ENCODE assay signal across 13 mouse cellular contexts in the genomic region with DNA sequence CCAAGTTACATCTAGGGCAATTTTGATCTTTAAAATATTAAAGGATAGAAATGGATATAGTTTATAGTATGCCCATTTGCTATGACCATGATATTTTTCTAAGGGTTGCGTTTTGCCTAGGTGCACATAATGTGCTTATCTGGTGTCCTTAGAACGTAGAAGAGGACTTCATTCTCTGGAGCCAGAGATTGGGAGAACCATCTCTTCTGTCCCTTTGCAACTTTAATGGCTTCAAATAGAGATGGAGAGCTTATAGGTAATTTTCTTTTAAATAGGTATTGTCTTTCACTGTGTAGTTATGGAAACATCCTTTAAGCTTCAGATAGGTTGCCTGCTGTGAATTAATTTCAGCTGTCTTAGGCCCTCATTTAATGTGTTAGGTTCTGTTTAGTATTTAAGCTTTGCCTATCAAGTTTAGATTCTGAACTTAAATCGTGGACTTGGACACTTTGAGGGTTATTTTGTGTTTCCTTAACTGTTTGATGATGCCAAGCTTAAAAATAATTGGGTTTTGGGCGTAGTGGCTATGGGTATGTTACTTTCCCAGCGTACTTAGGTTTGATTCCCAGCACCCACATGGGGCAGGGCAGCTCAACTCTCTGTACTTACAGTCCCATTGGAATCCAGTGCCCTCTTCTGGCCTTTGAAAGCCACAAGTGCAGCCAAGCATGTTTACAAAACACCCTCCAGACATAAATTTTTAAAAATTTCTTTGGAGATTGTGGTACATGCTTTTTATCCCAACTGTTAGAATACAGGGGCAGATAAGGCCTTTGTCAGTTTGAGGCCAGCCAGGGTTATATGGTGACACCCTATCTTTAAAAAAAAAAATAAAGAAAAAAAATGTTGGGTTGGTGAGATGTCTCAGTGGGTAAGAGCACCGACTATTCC. TPM values are rescaled to one million over a fixed set of nuclear protein-coding genes. Genes with fewer than 3 reads are reported as not detected.
DNase-seq lines count a peak whose midpoint lies in the region; ATAC-seq and TF ChIP-seq lines count a peak whose summit lies in the region.
"Had no signal": no experiment of that assay in that cellular context is flagged by ENCODE, and none has a peak within 500 bp of the region (broad histone marks: within the 10 kb centered on the region; RNA-seq: fewer than 3 reads in every experiment).

No protein-coding gene starts in this region.

- H3K9ac ChIP-seq in hindbrain, postnatal 0 days (replicated peaks; ENCODE audit: low read length): no peak overlapping the region
- no peak overlapping the region for H3K9ac ChIP-seq in hindbrain, embryonic 14.5 days
- no peak overlapping the region for H3K9ac ChIP-seq in CH12.LX (ENCODE audit: insufficient read depth, low read depth)
- H3K9ac ChIP-seq in liver, embryonic 13.5 days: no peak overlapping the region
- H3K9ac ChIP-seq: hindbrain, embryonic 15.5 days had no signal

- TF ChIP-seq POLR2A in CH12.LX (IDR thresholded peaks at IDR 0.05; ENCODE audit: low read depth, low read length): no peak

- no peaks in the 10 kb centered on the region for H3K9me3 ChIP-seq in hindbrain, postnatal 0 days (ENCODE audit: low read length)
- no peaks in the 10 kb centered on the region for H3K9me3 ChIP-seq in hindbrain, embryonic 14.5 days (ENCODE audit: control insufficient read depth, low read length)
- no peaks in the 10 kb centered on the region for H3K9me3 ChIP-seq in CH12.LX (replicated peaks; ENCODE audit: low read length)
- H3K9me3 ChIP-seq in liver, embryonic 13.5 days (replicated peaks): no peaks in the 10 kb centered on the region
- H3K9me3 ChIP-seq: hindbrain, embryonic 15.5 days had no signal

- peaks cover 2% of the 10 kb centered on the region; the same call in 1 of the 2 replicates for H3K79me2 ChIP-seq in CH12.LX (replicated peaks; ENCODE audit: control insufficient read depth, extremely low read depth, insufficient read depth, poor library complexity, severe bottlenecking)

- TF ChIP-seq RAD21 in CH12.LX (IDR thresholded peaks at IDR 0.05; ENCODE audit: low read depth, low read length): no peak; the same call in 1 of the 2 replicates

- H3K4me3 ChIP-seq in hindbrain, postnatal 0 days (ENCODE audit: low read length): no peak overlapping the region
- H3K4me3 ChIP-seq in hindbrain, embryonic 14.5 days (replicated peaks; ENCODE audit: low read length): no peak overlapping the region
- no peak overlapping the region for H3K4me3 ChIP-seq in CH12.LX (replicated peaks in 1 of 3; ENCODE audit: low read depth in 2 of 3, low read length in 2 of 3, poor library complexity in 1 of 3)
- H3K4me3 ChIP-seq in liver, embryonic 13.5 days (replicated peaks): no peak overlapping the region
- H3K4me3 ChIP-seq: erythroblast, embryonic 14.5 days; hindbrain, embryonic 15.5 days had no signal

- no peak for DNase-seq in hindbrain, postnatal 0 days (ENCODE audit: low spot score)
- DNase-seq in hindbrain, embryonic 14.5 days (ENCODE audit: low spot score): no peak
- peak; percentile 57 for DNase-seq in 416B (ENCODE audit: low read depth)
- peak; percentile 29 for DNase-seq in CH12.LX (ENCODE audit: extremely low read depth)
- DNase-seq in liver, embryonic 13.5 days: no peak
- no peak for DNase-seq in right cerebral cortex, postnatal 14 days
- DNase-seq in cerebellum, postnatal 36 days: no peak
- DNase-seq: cerebellum, postnatal 25 days; lung, postnatal 14 days; right cerebral cortex, postnatal 25 days had no signal

- no peaks in the 10 kb centered on the region for H3K4me1 ChIP-seq in hindbrain, postnatal 0 days (ENCODE audit: insufficient read depth, low read length)
- no peaks in the 10 kb centered on the region for H3K4me1 ChIP-seq in hindbrain, embryonic 14.5 days (replicated peaks; ENCODE audit: control insufficient read depth, insufficient read depth, low read length)
- H3K4me1 ChIP-seq in CH12.LX (ENCODE audit: control insufficient read depth in 1 of 2, insufficient read depth in 2 of 2): no peaks in the 10 kb centered on the region
- H3K4me1 ChIP-seq in liver, embryonic 13.5 days (replicated peaks): peaks cover 11% of the 10 kb centered on the region; the same call in 1 of the 2 replicates
- H3K4me1 ChIP-seq: hindbrain, embryonic 15.5 days had no signal

- dilution Hi-C loops in CH12.LX (cut with MboI; ENCODE audit: extremely low pct_ligation_motif_present, extremely low pct_unique_long_range_greater_than_20kb, low sequenced_read_pairs): no loop called here

- no peaks in the 10 kb centered on the region for H3K36me3 ChIP-seq in hindbrain, postnatal 0 days (ENCODE audit: insufficient read depth, low read length)
- H3K36me3 ChIP-seq in hindbrain, embryonic 14.5 days (replicated peaks; ENCODE audit: control insufficient read depth, insufficient read depth): peaks cover 6% of the 10 kb centered on the region; the same call in 1 of the 2 replicates
- peaks cover 10 to 22% of the 10 kb centered on the region in 2 experiments for H3K36me3 ChIP-seq in CH12.LX (replicated peaks in 1 of 2; ENCODE audit: control insufficient read depth in 1 of 2, insufficient read depth in 1 of 2, low read length in 1 of 2)
- H3K36me3 ChIP-seq in liver, embryonic 13.5 days: peaks cover 27% of the 10 kb centered on the region

- no peaks in the 10 kb centered on the region for H3K27me3 ChIP-seq in hindbrain, postnatal 0 days (ENCODE audit: insufficient read depth, low read length)
- H3K27me3 ChIP-seq in hindbrain, embryonic 14.5 days (ENCODE audit: control insufficient read depth, insufficient read depth, low read length): no peaks in the 10 kb centered on the region
- no peaks in the 10 kb centered on the region for H3K27me3 ChIP-seq in CH12.LX (replicated peaks)
- H3K27me3 ChIP-seq in liver, embryonic 13.5 days: no peaks in the 10 kb centered on the region
- H3K27me3 ChIP-seq: hindbrain, embryonic 15.5 days had no signal

- 0 out of 2 replicates have a peak, but pooled peaks have one; percentile 12 for TF ChIP-seq CTCF in hindbrain, postnatal 0 days (IDR thresholded peaks at IDR 0.05; ENCODE audit: low read depth)
- TF ChIP-seq CTCF in CH12.LX (conservative IDR thresholded peaks at IDR 0.05 in 1 of 2, IDR thresholded peaks at IDR 0.05 in 1 of 2; ENCODE audit: low read depth in 2 of 2, low read length in 2 of 2): peak in 1 of 2 experiments; percentile 33; a peak in 2 of 4 replicates

- no peak overlapping the region for H3K27ac ChIP-seq in hindbrain, postnatal 0 days
- H3K27ac ChIP-seq in hindbrain, embryonic 14.5 days: no peak overlapping the region
- no peak overlapping the region for H3K27ac ChIP-seq in CH12.LX (ENCODE audit: insufficient read depth, low read depth)
- H3K27ac ChIP-seq in liver, embryonic 13.5 days: 0 out of 2 replicates have a peak overlapping the region, but pooled peaks have one; percentile 29
- H3K27ac ChIP-seq: hindbrain, embryonic 15.5 days had no signal

- in situ Hi-C loops in CH12.LX (cut with MboI; ENCODE audit: low pct_ligation_motif_present, low pct_unique_long_range_greater_than_20kb, low sequenced_read_pairs): no loop called here

- no peak for ATAC-seq in hindbrain, postnatal 0 days
- ATAC-seq in hindbrain, embryonic 14.5 days (ENCODE audit: low FRiP score): no peak
- no peak for ATAC-seq in liver, embryonic 13.5 days (ENCODE audit: low read depth)

- 82% methylated on average over 6 of the region's 6 CpGs for WGBS in hindbrain, postnatal 0 days
- 85% methylated on average over 6 of the region's 6 CpGs for WGBS in hindbrain, embryonic 14.5 days
- WGBS in liver, embryonic 13.5 days (ENCODE audit: insufficient replicate concordance): 69% methylated on average over 6 of the region's 6 CpGs

- H3K4me2 ChIP-seq in hindbrain, postnatal 0 days (ENCODE audit: low read depth, low read length): no peak overlapping the region
- H3K4me2 ChIP-seq in hindbrain, embryonic 14.5 days (replicated peaks): no peak overlapping the region
- no peak overlapping the region for H3K4me2 ChIP-seq in CH12.LX (ENCODE audit: insufficient read depth, low read depth, poor library complexity, severe bottlenecking)
- H3K4me2 ChIP-seq in liver, embryonic 13.5 days: no peak overlapping the region
- H3K4me2 ChIP-seq: heart, embryonic 11.5 days; hindbrain, embryonic 15.5 days had no signal

- no peak for TF ChIP-seq EP300 in CH12.LX (IDR thresholded peaks at IDR 0.05; ENCODE audit: low read length)

TF ChIP-seq in CH12.LX, 34 proteins besides CTCF, POLR2A, EP300 and RAD21 (continues in another document):
- no peak for TF ChIP-seq UBTF (IDR thresholded peaks at IDR 0.05; ENCODE audit: low read depth, low read length)
- TF ChIP-seq ZC3H11A (IDR thresholded peaks at IDR 0.05; ENCODE audit: low read depth, low read length): no peak
- peak; percentile 21 for TF ChIP-seq POLR2AphosphoS2 (IDR thresholded peaks at IDR 0.05; ENCODE audit: low read depth, low read length)
- no peak for TF ChIP-seq MAFK (IDR thresholded peaks at IDR 0.05; ENCODE audit: insufficient replicate concordance, low read length)
- no peak for TF ChIP-seq TCF12 (IDR thresholded peaks at IDR 0.05; ENCODE audit: low read depth, low read length)
- no peak for TF ChIP-seq NRF1 (IDR thresholded peaks at IDR 0.05; ENCODE audit: low read depth, low read length)
- TF ChIP-seq USF1 (IDR thresholded peaks at IDR 0.05; ENCODE audit: low read depth, low read length): no peak
- TF ChIP-seq MEF2A (IDR thresholded peaks at IDR 0.05; ENCODE audit: borderline replicate concordance, low read depth, low read length): no peak
- peak; percentile 43; the same call in 1 of the 2 replicates for TF ChIP-seq E2F4 (IDR thresholded peaks at IDR 0.05; ENCODE audit: insufficient replicate concordance, low read depth, low read length)
- no peak for TF ChIP-seq HCFC1 (IDR thresholded peaks at IDR 0.05; ENCODE audit: low read depth, low read length)
- no peak for TF ChIP-seq BHLHE40 (IDR thresholded peaks at IDR 0.05; ENCODE audit: low read depth, low read length)
- TF ChIP-seq SMC3 (IDR thresholded peaks at IDR 0.05; ENCODE audit: low read depth, low read length): no peak

RNA-seq across cellular contexts. Expression of gene Hnrnpa3, which starts 11.6 kb away (rescaled TPM):
- total RNA-seq in hindbrain, postnatal 0 days (2014; rRNA removed): 64.9 and 67.8 TPM in 2 replicates
- polyA plus RNA-seq in hindbrain, postnatal 0 days (2015; fragmentation: Nextera tagmentation; extraction: Ambion mirVana): 131 and 137 TPM in 2 replicates
- 135 and 140 TPM in 2 replicates for polyA plus RNA-seq in hindbrain, embryonic 14.5 days (2014; fragmentation: Nextera tagmentation; extraction: Ambion mirVana)
- total RNA-seq in CH12.LX (2012; rRNA removed) (83.1 and 105 TPM in 2 replicates), CH12.LX (2014; rRNA removed) (229 and 278 TPM in 2 replicates)
- polyA plus RNA-seq in CH12.LX (2012; ENCODE audit: insufficient read length, low read depth): 373 and 540 TPM in 2 replicates
- 161 and 182 TPM in 2 replicates for polyA plus RNA-seq in liver, embryonic 13.5 days (2015; fragmentation: Nextera tagmentation; extraction: Ambion mirVana)

RNA-seq across cellular contexts. Expression of gene Nfe2l2, which starts 33.8 kb away (rescaled TPM):
- total RNA-seq in hindbrain, postnatal 0 days (2014; rRNA removed): 7.4 and 11.6 TPM in 2 replicates
- polyA plus RNA-seq in hindbrain, postnatal 0 days (2015; fragmentation: Nextera tagmentation; extraction: Ambion mirVana): 16.3 and 17.0 TPM in 2 replicates
- polyA plus RNA-seq in hindbrain, embryonic 14.5 days (2014; fragmentation: Nextera tagmentation; extraction: Ambion mirVana): 11.2 and 14.5 TPM in 2 replicates
- total RNA-seq in CH12.LX (2012; rRNA removed) (11.6 and 13.9 TPM in 2 replicates), CH12.LX (2014; rRNA removed) (21.7 and 23.3 TPM in 2 replicates)
- polyA plus RNA-seq in CH12.LX (2012; ENCODE audit: insufficient read length, low read depth): 32.6 and 35.5 TPM in 2 replicates
- polyA plus RNA-seq in liver, embryonic 13.5 days (2015; fragmentation: Nextera tagmentation; extraction: Ambion mirVana): 44.6 and 54.3 TPM in 2 replicates

Comparison
In these comparisons a context has a peak if more than half of its experiments do, and no peak if none do; other contexts are left out.
1. DNase-seq: peak in 416B (single experiment) and CH12.LX (single experiment); none in hindbrain, postnatal 0 days (single experiment), hindbrain, embryonic 14.5 days (single experiment), liver, embryonic 13.5 days (single experiment), right cerebral cortex, postnatal 14 days (single experiment) and cerebellum, postnatal 36 days (0 of 2).